Mouse (Mus musculus) midbrain, embryonic 14.5 days (tissue): ENCODE measurements at regions not wholly inside any gene's neighbourhood (a gene's known extent, or its start where the extent isn't known, plus 50 kb on each side); places are given as distances from the start of the nearest gene placed in this dataset.

Source experiments
- ATAC-seq: fragments of 200-750 bp; cut with Nextera tagmentation; 2 replicates; pipeline ENCODE4 v1.8.0; 2017; ENCODE audit warnings: moderate number of reproducible peaks, moderate library complexity; ENCODE audit not compliant: low FRiP score, low TSS enrichment
- DNase-seq: peaks from one replicate; pipeline ENCODE4 v3.0.0-alpha.2; 2015
- H3K27ac ChIP-seq: fragments of 300-500 bp; sonication (generic); replicated peaks from 2 replicates; pipeline ENCODE4 v1.5.1; 2014; ENCODE audit warnings: mild to moderate bottlenecking, low read depth, low read length, moderate library complexity
- H3K27me3 ChIP-seq: fragments of 300-500 bp; sonication (generic); 2 replicates; pipeline ENCODE4 v1.6.1; 2014; ENCODE audit warnings: low read length, control low read depth, mixed read lengths; ENCODE audit not compliant: control insufficient read depth, insufficient read depth
- H3K36me3 ChIP-seq: fragments of 300-500 bp; sonication (generic); 2 replicates; pipeline ENCODE4 v1.6.1; 2014; ENCODE audit warnings: low read length, control low read depth; ENCODE audit not compliant: control insufficient read depth, insufficient read depth
- H3K4me1 ChIP-seq: fragments of 300-500 bp; sonication (generic); 2 replicates; pipeline ENCODE4 v1.6.1; 2014; ENCODE audit warnings: mild to moderate bottlenecking, antibody characterized with exemption, low read length, control low read depth; ENCODE audit not compliant: control insufficient read depth, insufficient read depth
- H3K4me2 ChIP-seq: fragments of 300-500 bp; sonication (generic); 2 replicates; pipeline ENCODE4 v1.6.1; 2014; ENCODE audit warnings: mild to moderate bottlenecking, low read length, moderate library complexity
- H3K4me3 ChIP-seq: fragments of 300-500 bp; sonication (generic); replicated peaks from 2 replicates; pipeline ENCODE4 v1.5.1; 2014; ENCODE audit warnings: low read depth, low read length
- H3K9ac ChIP-seq: fragments of 300-500 bp; sonication (generic); replicated peaks from 2 replicates; pipeline ENCODE4 v1.6.1; 2014; ENCODE audit warnings: mild to moderate bottlenecking, low read length, moderate library complexity
- H3K9me3 ChIP-seq: fragments of 300-500 bp; sonication (generic); 2 replicates; pipeline ENCODE4 v1.6.1; 2016; ENCODE audit warnings: low read length, control low read depth, mixed read lengths; ENCODE audit not compliant: control insufficient read depth
- WGBS: fragments of 180-500 bp; shearing (Covaris S2); extraction: QIAGEN DNeasy Blood & Tissue Kit; methylation state at CpG from one replicate; pipeline ENCODE4 v1.1.7; 2014; 5-methylcytosine and 5-hydroxymethylcytosine counted together

DNA sequence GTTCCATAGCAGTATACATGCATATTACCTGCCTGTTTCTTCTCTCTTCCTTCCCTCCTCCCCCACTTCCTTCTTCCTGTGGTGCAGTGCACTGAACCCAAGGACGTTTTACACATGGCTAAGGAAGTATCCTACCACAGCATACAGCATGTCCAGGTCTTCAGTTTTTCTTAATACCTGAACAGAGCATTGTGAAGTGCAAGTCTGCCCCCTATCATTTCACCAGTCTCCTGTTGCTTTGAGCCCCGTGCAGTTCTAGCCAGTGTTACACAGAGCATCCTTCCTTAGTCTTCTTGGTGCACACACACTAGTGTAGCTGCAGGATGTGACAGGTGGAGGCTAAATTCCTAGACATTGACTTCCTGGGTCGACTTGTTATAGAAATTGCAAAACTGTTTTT, 53.7 kb upstream of the Foxb1 start:
- no peak overlapping the region for H3K27ac ChIP-seq
- 62% methylated on average over 3 of the region's 3 CpGs for WGBS
- DNase-seq = no peak
- no peaks in the 10 kb centered on the region for H3K36me3 ChIP-seq
- H3K4me1 ChIP-seq = no peaks in the 10 kb centered on the region
- no peak overlapping the region for H3K4me3 ChIP-seq
- no peak overlapping the region for H3K9ac ChIP-seq
- no peak overlapping the region for H3K4me2 ChIP-seq
- no peak for ATAC-seq
- no peaks in the 10 kb centered on the region for H3K9me3 ChIP-seq
- no peaks in the 10 kb centered on the region for H3K27me3 ChIP-seq

DNA sequence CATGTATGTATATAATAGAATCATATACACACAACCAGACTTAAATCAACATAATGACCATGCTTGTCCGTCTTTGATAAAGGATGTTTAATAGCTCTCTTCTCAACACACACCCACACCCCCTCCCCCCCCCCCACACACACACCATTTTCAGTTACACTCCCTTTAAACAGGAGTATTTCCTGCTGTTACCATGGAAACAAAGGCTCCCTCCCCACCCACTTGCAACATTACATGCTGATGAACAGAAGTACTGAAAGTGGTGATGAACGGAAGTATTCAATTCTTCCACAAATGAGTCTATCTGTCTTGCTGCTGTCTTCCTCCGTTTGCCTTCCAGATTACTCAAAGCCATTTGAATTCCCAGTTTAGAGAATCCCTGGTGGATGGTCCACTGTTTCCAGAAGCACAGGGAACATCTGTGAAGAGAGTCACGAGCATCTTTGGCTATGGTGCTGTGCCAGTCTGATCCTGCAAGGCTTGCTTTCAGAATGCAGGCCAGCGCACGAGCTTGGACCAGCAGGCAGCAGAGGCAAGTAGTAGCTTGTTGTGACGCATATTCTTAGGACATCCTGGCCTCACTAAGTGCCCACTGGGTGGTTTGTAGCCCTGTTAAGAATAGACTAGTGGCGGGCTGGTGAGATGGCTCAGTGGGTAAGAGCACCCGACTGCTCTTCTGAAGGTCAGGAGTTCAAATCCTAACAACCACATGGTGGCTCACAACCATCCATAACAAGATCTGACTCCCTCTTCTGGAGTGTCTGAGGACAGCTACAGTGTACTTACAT, 62.6 kb upstream of the Foxb1 start:
- no peak for ATAC-seq
- H3K9ac ChIP-seq = no peak overlapping the region
- WGBS = 77% methylated on average over 9 of the region's 9 CpGs
- H3K4me2 ChIP-seq = no peak overlapping the region
- no peaks in the 10 kb centered on the region for H3K4me1 ChIP-seq
- H3K27me3 ChIP-seq = no peaks in the 10 kb centered on the region
- H3K36me3 ChIP-seq = no peaks in the 10 kb centered on the region
- DNase-seq = no peak
- no peak overlapping the region for H3K4me3 ChIP-seq
- no peak overlapping the region for H3K27ac ChIP-seq
- H3K9me3 ChIP-seq = no peaks in the 10 kb centered on the region

DNA sequence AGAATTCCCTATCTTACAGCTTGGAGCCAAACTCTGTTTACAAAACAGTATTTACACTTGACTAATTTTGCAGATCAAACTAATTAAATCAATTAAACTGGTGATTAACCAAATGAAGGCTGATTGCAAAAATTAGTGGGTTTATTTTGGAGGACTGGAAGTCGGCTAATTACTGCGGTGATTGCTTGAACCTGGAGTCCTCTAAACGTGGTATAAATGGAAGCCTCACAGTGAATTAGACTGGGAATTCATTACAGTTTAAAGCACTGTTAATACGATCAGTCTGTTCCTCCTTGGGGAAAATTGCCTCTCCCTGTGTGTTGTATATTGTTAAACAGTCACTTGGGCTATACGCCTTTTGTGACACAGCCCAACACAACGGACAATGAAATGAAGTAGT, 67.7 kb upstream of the Foxb1 start:
- H3K4me3 ChIP-seq = no peak overlapping the region
- H3K4me2 ChIP-seq = no peak overlapping the region
- 61% methylated on average over 6 of the region's 6 CpGs for WGBS
- H3K9me3 ChIP-seq = no peaks in the 10 kb centered on the region
- no peak overlapping the region for H3K9ac ChIP-seq
- ATAC-seq (no peak), DNase-seq (peak; percentile 29)
- 0 out of 2 replicates have a peak, but pooled peaks cover 2% of the 10 kb centered on the region for H3K4me1 ChIP-seq
- no peak overlapping the region for H3K27ac ChIP-seq
- H3K36me3 ChIP-seq = no peaks in the 10 kb centered on the region
- H3K27me3 ChIP-seq = no peaks in the 10 kb centered on the region

DNA sequence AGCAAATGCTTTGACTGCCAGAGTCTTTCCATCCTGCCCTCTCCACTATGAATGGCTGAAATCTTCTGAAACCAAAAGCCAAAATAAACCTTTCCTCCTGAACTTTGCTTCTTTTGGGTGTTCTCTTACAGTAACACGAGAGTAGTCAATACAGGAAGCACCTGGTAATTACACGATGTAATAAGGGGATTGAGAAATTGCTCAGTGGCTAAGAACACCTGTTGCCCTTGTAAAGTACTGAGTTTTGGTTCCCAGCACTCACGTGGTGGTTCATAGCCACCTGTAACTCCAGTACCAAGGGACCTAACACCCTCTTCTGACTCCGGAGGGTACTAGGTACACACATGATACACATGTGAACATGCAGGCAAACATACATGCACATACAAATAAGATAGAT, 74.7 kb upstream of the Foxb1 start:
- Histone ChIP-seq H3K36me3 (no peaks in the 10 kb centered on the region), H3K27me3 (no peaks in the 10 kb centered on the region)

DNA sequence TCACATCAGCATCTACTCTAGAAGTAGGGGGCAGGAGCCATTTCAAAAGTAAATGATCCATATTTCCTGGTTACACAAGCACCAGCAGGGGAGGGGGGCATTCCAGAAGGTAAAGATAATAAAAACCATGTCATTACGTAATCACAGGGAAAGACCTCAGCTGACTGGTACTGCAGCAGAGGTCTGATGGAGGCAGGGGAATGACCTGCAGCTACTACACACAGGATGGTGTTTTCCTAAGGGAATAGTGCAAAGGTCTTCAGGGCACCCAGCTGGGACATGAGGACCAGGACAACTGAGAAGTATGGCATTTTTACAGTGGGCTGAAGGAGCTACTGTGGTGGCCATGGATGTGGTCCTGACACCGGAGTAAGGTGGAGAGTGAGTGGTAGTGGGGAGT, 78.5 kb upstream of the Foxb1 start:
- WGBS = 90% methylated on average over 2 of the region's 2 CpGs
- no peak overlapping the region for H3K4me2 ChIP-seq
- no peaks in the 10 kb centered on the region for H3K4me1 ChIP-seq

More for the DNA sequence above, 74.7 kb upstream of the Foxb1 start:
- no peak for DNase-seq
- H3K9me3 ChIP-seq = no peaks in the 10 kb centered on the region
- H3K9ac ChIP-seq = no peak overlapping the region
- no peak overlapping the region for H3K4me3 ChIP-seq
- H3K27ac ChIP-seq = no peak overlapping the region
- H3K4me1 ChIP-seq = no peaks in the 10 kb centered on the region
- no peak overlapping the region for H3K4me2 ChIP-seq
- WGBS = 91% methylated on average over 4 of the region's 4 CpGs
- ATAC-seq = no peak

DNA sequence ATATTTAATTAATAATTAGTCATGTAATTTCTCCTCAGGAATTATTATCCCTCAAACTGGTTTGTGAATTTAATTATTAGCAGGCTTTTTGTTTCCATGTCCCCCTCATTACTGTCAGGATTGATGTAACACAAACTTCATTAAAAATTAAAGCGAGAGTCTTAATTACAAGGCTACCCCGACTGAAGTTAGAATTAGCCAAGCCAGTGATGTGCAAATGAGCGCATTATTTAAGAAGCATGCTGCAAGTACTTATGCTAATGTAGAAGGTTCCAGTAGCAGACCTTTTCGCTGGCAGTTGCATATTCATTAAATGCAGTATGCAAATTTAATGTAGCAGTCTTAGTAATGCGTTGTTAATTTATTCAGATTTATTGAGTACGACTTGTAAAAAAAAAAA, 84.0 kb upstream of the Foxb1 start:
- ATAC-seq = peak; percentile 73
- H3K27me3 ChIP-seq = no peaks in the 10 kb centered on the region
- H3K9me3 ChIP-seq = no peaks in the 10 kb centered on the region
- no peaks in the 10 kb centered on the region for H3K36me3 ChIP-seq
- H3K9ac ChIP-seq = no peak overlapping the region
- 35% methylated on average over 6 of the region's 6 CpGs for WGBS
- no peak overlapping the region for H3K27ac ChIP-seq
- H3K4me1 ChIP-seq = no peaks in the 10 kb centered on the region
- DNase-seq = peak; percentile 72
- no peak overlapping the region for H3K4me3 ChIP-seq
- H3K4me2 ChIP-seq = no peak overlapping the region

More for the DNA sequence above, 78.5 kb upstream of the Foxb1 start:
- H3K27ac ChIP-seq = no peak overlapping the region
- no peaks in the 10 kb centered on the region for H3K9me3 ChIP-seq
- H3K9ac ChIP-seq = no peak overlapping the region
- no peak overlapping the region for H3K4me3 ChIP-seq
- H3K27me3 ChIP-seq = no peaks in the 10 kb centered on the region
- ATAC-seq (no peak), DNase-seq (no peak)
- no peaks in the 10 kb centered on the region for H3K36me3 ChIP-seq

DNA sequence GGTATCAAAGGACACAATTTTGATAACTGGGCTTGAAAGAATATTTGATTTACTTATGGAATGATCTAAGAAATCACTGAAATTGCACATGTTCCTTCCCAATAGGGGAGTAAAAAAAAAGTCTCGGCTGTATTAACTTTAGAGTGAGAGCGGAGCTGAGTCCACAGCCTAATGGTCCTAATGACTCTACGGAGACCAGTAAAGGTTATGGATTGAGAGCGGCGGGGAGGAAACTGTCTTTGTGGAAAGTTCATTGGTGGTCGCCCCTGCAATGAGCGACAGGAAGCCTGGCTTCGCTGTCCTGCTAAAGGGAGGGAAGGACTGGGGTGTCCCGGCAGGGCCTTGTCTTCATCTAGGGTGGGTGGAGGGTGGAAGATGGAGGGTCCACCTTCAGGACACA, 84.5 kb upstream of the Foxb1 start:
- H3K27me3 ChIP-seq = no peaks in the 10 kb centered on the region
- no peak overlapping the region for H3K27ac ChIP-seq
- no peaks in the 10 kb centered on the region for H3K9me3 ChIP-seq
- no peak for ATAC-seq
- no peak overlapping the region for H3K4me2 ChIP-seq
- no peaks in the 10 kb centered on the region for H3K4me1 ChIP-seq
- H3K4me3 ChIP-seq = no peak overlapping the region
- H3K9ac ChIP-seq = no peak overlapping the region
- 66% methylated on average over 9 of the region's 9 CpGs for WGBS
- DNase-seq = peak; percentile 13
- H3K36me3 ChIP-seq = no peaks in the 10 kb centered on the region

DNA sequence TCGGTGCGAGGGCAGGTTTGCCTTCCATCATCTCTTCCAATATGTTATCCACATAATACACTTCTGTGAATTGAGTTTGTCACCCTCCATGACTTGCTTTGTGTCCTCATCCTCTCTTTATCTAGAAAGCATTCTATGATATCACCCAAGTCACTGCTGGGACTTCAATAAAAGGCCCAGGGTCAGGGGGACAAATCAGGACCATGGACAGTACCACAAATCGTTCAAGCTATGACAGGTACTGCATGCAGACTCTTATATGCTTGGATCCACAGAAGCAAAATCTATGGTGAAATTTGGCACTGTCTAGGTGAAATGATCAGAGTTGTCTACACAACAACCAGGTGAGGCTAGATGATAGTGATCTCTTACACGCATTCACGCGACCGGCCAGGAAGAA, 95.9 kb upstream of the Foxb1 start:
- Histone ChIP-seq H3K27ac (no peak overlapping the region), H3K9ac (no peak overlapping the region)
- no peak for ATAC-seq

DNA sequence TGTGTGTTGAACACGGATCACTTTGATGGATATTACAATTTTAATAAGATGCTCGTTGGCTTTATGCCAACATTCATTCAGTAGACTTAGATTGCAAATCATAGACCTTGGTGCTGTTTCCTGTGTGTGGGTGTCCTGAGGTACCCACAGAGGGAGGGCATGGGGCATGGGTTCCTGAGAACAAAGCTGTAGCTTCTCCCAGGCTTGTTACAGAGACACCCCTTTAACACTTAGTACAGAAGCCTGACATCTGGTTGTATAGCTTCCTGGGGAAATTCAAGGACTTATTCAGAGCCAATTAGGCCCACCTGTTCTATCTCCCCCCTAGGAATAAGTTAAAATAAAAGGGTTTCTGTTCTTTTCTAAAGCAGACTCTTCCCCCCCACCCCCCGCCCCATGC, 97.9 kb upstream of the Foxb1 start:
- H3K27ac ChIP-seq = no peak overlapping the region
- H3K4me2 ChIP-seq = no peak overlapping the region
- peak; percentile 55 for DNase-seq
- no peak overlapping the region for H3K9ac ChIP-seq
- no peaks in the 10 kb centered on the region for H3K36me3 ChIP-seq
- H3K4me1 ChIP-seq = peaks cover 8% of the 10 kb centered on the region; the same call in 1 of the 2 replicates
- ATAC-seq = no peak
- H3K9me3 ChIP-seq = no peaks in the 10 kb centered on the region
- no peak overlapping the region for H3K4me3 ChIP-seq
- 46% methylated on average over 3 of the region's 3 CpGs for WGBS
- no peaks in the 10 kb centered on the region for H3K27me3 ChIP-seq

More for the DNA sequence above, 95.9 kb upstream of the Foxb1 start:
- no peaks in the 10 kb centered on the region for H3K36me3 ChIP-seq
- H3K4me1 ChIP-seq = peaks cover 8% of the 10 kb centered on the region; the same call in 1 of the 2 replicates
- H3K27me3 ChIP-seq = no peaks in the 10 kb centered on the region
- no peaks in the 10 kb centered on the region for H3K9me3 ChIP-seq
- 90% methylated on average over 7 of the region's 7 CpGs for WGBS
- H3K4me2 ChIP-seq = no peak overlapping the region
- no peak overlapping the region for H3K4me3 ChIP-seq
- no peak for DNase-seq
